Mouse (Mus musculus): ENCODE results near the gene Rpl27a. TPM values are rescaled to one million over a fixed set of nuclear protein-coding genes. Genes with fewer than 3 reads are reported as not detected.

Rpl27a gene
- 100 to 1,000 TPM; 167 to 174 TPM for total RNA-seq (2023)

GRCm38 (mm10) chr7:109518838-109519696, at the start of gene Rpl27a:
Rpl27a (plus strand) TSS chr7:109519147.

GRCm38 (mm10) chr7:109508034-109508433, 10.9 kb upstream of the Rpl27a start, which contains the start of gene Trim66:
Trim66 (minus strand) TSS chr7:109508134.

Other genes starting within 250 kb of the Rpl27a start
- gene Stk33, start 80.1 kb upstream of the Rpl27a start, total RNA-seq (2023): not detected
- under 1 TPM in 1 of 2 experiments, not detected in 1; 0.11 TPM for gene Trim66, start 11.0 kb upstream of the Rpl27a start, total RNA-seq (2023)
- gene St5, start 184.5 kb downstream of the Rpl27a start, total RNA-seq (2023): 1 to 10 TPM; 1.5 to 4.3 TPM
- 10 to 100 TPM in 1 of 2 experiments, 1 to 10 TPM in 1; 9.8 to 10.0 TPM for gene Akip1, start 184.5 kb downstream of the Rpl27a start, total RNA-seq (2023)
- gene BC051019, start 204.7 kb downstream of the Rpl27a start, total RNA-seq (2023): not detected
- gene Ascl3, start 212.6 kb downstream of the Rpl27a start, total RNA-seq (2023): not detected
- 10 to 100 TPM; 35.9 to 38.9 TPM for gene Tmem9b, start 233.7 kb downstream of the Rpl27a start, total RNA-seq (2023)